Mouse (Mus musculus) adrenal gland, postnatal 14 days (tissue): ENCODE results near the gene Neto2. TPM values are rescaled to one million over a fixed set of nuclear protein-coding genes. Genes with fewer than 3 reads are reported as not detected.

Experiments
- DNase-seq: peaks from one replicate; pipeline ENCODE4 v3.0.0; 2021; ENCODE audit warnings: mixed read lengths
- microRNA-seq, 2 experiments: library from miRNA; unstranded; fragments of <30 nt; microRNA quantifications; one replicate each; pipeline ENCODE4 v1.2.0; 2021
- total RNA-seq: library from RNA; stranded (reverse); gene quantifications from 2 replicates; pipeline ENCODE4 v1.2.3, GENCODE M21; 2021

Gene Neto2
- total RNA-seq, 1 experiment from 2014 or later, result 6.7 TPM

DNA sequence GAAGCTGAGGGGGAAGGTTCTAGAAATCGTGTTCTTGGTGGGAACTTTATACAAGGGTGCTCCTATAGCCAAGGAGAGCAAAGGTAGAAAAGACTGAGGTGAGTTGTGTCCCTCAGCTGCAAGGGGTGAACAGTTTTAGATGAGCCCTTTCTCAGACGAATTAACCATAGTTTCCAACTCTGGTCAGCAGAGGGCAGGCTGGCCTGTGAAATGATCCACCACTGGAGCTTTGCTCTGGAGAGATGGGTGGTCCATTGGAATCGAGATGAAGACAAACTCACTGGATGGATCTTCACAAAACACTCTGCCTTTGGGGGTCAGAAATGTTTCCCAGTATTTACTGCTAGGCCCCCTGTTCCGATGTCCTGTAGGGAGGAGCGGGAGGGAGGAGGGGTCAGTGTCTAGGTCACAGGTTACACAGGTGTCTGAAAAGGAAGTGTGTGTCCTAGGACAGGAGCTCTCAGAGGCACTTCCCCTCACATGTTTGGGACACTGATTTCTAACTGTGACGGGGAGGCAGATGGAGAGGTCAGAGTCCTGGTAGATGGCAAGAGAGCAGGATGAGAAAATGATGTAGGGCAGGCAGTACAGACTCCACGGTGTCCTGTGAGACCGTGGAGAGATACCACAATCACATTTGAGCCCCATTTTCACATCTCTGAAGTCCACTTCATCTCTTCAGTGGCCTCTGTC lies 97.4 kb downstream of the Neto2 start:
- DNase-seq, result peak; percentile 72

DNA sequence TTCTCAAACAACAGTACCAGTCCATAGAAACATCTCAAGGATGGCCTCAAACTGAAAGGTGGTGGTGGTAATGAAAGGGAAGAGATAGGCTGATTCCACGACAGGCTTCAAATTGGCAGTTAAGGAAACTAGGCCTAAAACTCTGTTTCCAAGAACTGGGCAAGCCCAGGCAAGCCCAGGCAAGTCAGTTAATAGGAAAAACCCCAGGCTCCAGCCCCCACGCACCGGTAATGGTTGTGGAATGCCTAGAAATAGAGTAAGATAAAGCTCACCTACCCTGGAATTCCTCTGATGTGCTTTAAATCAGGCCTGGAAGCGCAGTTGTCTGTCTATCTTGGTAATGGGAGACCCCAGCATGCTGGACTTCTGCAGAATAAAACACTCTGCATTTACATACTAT lies 98.0 kb downstream of the Neto2 start:
- no peak for DNase-seq

DNA sequence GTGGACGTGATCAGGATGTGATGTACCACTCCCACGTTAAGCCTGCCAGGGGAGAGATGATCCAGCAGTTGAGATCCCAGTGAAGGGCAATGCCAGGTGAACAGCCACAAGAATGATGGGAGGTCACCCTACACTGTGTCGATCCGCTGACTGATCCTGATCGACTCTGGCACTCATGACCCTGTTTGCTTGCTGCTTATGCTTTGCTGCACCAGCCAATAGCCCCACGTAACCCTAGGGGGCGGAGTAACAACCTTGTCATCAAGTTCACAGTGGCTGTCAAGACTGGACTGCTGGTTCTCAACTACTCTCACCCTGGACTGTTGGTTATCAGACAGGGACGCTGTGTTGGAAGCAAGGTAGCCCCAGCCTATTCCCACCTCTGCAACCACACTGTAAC lies 99.0 kb downstream of the Neto2 start:
- DNase-seq, result no peak

DNA sequence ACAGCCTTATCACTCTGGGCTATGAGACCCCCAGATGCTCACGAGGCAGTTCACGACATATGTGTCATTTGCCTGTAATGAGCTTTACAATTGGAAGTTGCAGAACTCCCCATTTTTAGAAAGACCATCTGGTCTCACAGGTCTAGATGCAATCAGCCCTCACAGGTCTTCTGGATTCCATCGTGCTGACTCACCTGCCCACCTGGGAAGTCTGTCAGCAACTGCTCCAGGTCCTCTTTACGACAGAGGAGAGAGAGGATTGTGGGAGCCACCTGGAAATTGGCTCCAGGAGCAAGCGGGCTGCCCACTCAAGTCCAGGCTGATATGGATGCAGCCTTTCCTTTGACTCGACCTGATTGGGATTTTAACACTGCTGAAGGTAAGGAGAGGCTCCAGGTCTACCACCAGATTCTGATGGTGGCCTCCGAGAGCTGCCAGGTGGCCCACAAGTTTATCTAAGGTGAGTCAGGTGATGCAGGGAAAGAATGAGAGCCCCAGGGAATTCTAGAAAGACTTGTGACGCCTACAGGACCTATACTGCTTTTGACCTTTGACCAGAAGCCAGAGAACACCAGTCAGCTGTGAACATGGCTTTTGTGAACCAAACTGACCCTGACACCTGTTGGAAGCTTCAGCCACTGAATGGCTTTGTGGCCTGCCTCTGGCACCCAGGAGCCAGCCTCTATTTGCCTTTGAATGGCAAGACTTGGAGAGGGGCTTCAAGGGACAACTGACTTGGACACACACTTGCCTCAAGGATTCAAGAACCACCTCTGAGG lies 103.1 kb downstream of the Neto2 start:
- DNase-seq, result no peak

DNA sequence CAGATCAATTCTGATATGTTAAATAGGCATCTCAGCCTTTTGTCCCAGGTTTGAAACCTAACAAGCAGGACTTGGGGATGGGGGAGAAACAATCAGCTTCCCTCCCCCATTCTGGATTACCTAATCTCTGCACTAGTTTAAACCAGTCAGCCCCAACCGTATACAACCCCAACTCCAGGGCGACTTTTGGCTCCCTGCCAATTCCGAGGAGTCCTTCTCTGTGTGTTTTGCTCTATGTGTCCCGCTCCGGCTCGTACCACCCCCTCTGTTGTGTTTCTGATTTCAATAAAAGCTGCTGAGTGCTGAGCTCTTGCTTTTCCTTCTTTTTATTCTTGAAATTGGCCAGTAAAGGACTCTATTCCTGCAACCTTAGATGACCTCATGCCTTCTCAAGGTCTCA lies 105.3 kb downstream of the Neto2 start:
- peak; percentile 55 for DNase-seq

DNA sequence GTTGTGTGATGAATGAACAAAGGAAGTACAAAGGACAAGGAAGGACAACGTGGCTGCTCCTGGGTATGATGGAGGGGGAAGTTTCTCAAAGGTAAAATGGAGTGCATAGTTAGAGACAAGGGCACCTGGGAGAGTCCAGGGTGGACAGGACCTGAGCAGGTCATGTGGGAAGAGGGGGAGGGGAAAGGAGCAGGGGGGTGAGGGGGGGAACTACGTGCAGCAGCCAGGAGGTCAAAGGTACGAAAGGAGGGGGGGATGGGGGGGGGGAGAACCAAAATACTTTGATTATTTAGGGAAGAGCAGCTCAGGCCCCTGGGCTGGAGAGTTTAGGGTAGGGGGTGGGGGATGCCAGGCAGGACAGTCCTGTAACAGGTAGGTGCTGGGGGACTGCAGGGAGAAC lies 105.7 kb downstream of the Neto2 start:
- no peak for DNase-seq

DNA sequence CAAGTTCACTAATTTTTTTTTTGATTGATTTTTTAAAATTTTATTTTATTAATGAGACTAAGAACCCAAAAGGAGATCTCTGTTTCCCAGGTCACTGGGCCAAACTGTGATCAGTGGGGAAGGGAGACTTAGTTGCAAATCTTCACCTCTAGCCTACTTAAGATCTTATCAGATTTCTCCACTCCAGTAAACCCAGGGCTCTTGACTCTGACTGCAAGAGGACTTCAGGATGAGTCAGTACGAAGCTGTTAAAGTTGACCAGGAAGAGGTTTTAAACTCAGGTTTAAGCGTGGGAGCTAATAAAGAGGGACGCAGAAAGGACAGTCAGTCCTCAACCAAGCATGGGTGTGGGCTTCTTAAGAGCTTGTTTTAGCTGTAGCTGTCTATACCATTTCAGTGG lies 107.4 kb downstream of the Neto2 start:
- DNase-seq, result no peak

DNA sequence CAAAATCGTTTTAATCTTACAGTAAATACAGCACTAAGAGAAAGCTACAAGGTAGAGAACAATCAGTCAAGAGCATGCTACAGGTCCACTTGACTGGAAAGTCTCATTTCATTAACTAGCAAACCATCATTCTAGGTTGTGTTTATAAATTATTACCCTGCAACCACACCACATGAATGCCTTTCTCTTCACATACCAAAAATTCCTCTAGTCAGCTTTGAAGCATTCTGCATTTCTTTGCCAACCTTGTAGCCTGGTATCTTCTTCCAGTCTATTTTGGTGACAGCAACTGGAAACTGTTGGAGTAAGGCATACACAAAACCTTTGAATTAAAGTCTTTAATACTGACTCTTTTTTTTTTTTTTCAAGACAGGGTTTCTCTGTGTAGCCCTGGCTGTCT lies 109.2 kb downstream of the Neto2 start:
- DNase-seq, result no peak

DNA sequence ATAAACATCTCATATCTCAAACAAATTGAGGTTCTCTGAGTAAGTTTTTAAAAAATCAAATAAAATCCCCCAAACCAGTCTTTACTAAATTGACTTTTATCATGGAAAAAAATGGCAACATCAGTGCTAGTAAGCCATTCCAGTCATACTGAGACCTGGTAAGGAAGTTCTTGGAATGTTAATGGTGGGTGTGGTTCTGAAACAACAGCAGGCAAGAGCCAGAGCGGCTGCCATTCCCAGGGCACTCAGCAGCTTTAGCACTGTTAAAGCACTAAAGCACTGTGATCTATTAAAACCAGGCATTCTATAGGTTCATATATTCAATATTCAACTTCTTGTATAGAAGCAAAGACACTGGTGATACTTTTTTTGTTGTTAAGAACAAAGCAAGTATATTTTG lies 110.5 kb downstream of the Neto2 start:
- no peak for DNase-seq

DNA sequence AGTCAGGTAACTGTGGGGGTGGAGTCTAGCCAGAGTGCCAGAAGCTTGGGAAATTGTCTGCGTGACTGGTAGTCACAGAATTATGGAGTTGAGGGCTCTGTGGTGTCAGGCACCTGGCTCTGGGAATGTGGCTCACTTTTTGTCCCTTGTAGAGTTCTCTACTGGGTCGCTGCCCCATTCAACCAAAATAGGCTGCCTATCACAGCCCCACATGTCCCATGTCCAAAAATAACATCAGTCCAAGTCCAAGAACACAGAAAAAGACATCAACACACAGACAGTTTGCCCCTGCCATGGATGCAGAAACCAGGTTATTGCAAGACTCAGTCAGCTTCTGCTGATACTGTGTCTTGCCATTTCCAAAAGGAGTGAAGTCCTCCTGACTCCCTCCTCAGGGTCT lies 112.1 kb downstream of the Neto2 start:
- no peak for DNase-seq

Small RNAs within 50 kb of the gene (microRNA-seq; reads per million reads assigned to microRNA genes)
- 0 reads per million in 2 experiments for gene Mir8109

Other genes starting within 250 kb of the Neto2 start
- 91.9 and 135 TPM in 2 replicates for gene Gpt2, start 208.3 kb downstream of the Neto2 start, total RNA-seq
- gene Dnaja2, start 145.6 kb downstream of the Neto2 start, total RNA-seq, result 148 and 164 TPM in 2 replicates
- gene Itfg1, start 140.0 kb upstream of the Neto2 start, total RNA-seq, result 49.3 and 54.3 TPM in 2 replicates
- gene Phkb, start 140.0 kb upstream of the Neto2 start, total RNA-seq, result 35.5 and 39.3 TPM in 2 replicates